27 mouse cellular contexts compared by ENCODE assay signal in the genomic region with DNA sequence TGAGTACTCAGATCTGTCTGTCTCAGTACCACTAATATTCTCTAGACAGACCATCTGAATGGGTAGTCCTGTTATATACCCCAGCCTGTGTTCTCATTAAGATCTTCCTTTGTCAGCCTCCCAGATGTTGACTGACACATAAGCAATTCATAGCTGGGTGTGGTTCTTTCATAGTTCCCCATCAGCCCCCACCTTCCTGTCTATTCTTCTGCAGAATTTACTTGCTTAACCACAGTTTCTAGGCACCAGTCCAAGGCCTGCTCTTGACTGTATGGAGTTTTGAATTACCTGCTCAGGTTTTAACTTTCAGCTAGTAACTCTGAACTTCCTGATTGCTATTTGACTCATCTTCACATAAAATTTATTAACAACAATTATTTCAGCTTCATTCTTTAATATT.
DNase-seq lines count a peak whose midpoint lies in the region; ATAC-seq lines count a peak whose summit lies in the region.
"Had no signal": no experiment of that assay in that cellular context is flagged by ENCODE, and none has a peak within 500 bp of the region (broad histone marks: within the 10 kb centered on the region; RNA-seq: fewer than 3 reads in every experiment).

No protein-coding gene starts in this region.

- H3K4me2 ChIP-seq in midbrain, embryonic 11.5 days, result no peak overlapping the region
- H3K4me2 ChIP-seq: heart, embryonic 13.5 days; hindbrain, embryonic 12.5 days; limb, embryonic 15.5 days; lung, embryonic 15.5 days; neural tube, embryonic 15.5 days; stomach, embryonic 15.5 days had no signal

- no peak overlapping the region for H3K9ac ChIP-seq in midbrain, embryonic 11.5 days (ENCODE audit: low read length)
- H3K9ac ChIP-seq: heart, embryonic 13.5 days; hindbrain, embryonic 12.5 days; limb, embryonic 15.5 days; liver, embryonic 14.5 days; lung, embryonic 15.5 days; neural tube, embryonic 15.5 days; stomach, embryonic 15.5 days had no signal

- no peaks in the 10 kb centered on the region for H3K27me3 ChIP-seq in midbrain, embryonic 11.5 days (ENCODE audit: control insufficient read depth, insufficient read depth, low read length)
- H3K27me3 ChIP-seq: heart, embryonic 13.5 days; hindbrain, embryonic 12.5 days; limb, embryonic 15.5 days; lung, embryonic 15.5 days; neural tube, embryonic 15.5 days; stomach, embryonic 15.5 days had no signal

- H3K36me3 ChIP-seq in midbrain, embryonic 11.5 days (ENCODE audit: control insufficient read depth, insufficient read depth, low read length), result no peaks in the 10 kb centered on the region
- H3K36me3 ChIP-seq: forebrain, embryonic 10.5 days; lung, embryonic 15.5 days; stomach, embryonic 15.5 days had no signal

- peak; percentile 41 for ATAC-seq in CD4-positive, CD25-positive, alpha-beta regulatory T cell, adult 4 months
- ATAC-seq in activated CD4-positive, CD25-positive, alpha-beta regulatory T cell, adult 4 months, result peak; percentile 81
- ATAC-seq in midbrain, embryonic 11.5 days (ENCODE audit: low FRiP score), result no peak
- ATAC-seq: forebrain, embryonic 16.5 days had no signal

- DNase-seq in lung, postnatal 36 days, result peak; percentile 44
- DNase-seq in lung, postnatal 14 days, result no peak
- peak; percentile 7 for DNase-seq in naive thymus-derived CD4-positive, alpha-beta T cell, adult 2 months (ENCODE audit: low read depth)
- no peak for DNase-seq in layer of hippocampus, adult 8-10 months (ENCODE audit: low spot score in 2 of 2)
- no peak for DNase-seq in spleen, adult 12 weeks (ENCODE audit: low spot score)
- no peak for DNase-seq in midbrain, embryonic 11.5 days (ENCODE audit: low spot score, missing footprints)
- DNase-seq: adrenal gland, postnatal 36 days; cerebellum, adult 9-10 months; gastrocnemius, postnatal 36 days; heart, adult 2 months; kidney, adult 18-20 months; right cerebral cortex, adult 18-20 months; right cerebral cortex, postnatal 4 days; thymus, postnatal 36 days had no signal

- no peak overlapping the region for H3K4me3 ChIP-seq in midbrain, embryonic 11.5 days (ENCODE audit: low read depth, low read length)
- H3K4me3 ChIP-seq: forebrain, embryonic 10.5 days; heart, adult 2 months; heart, embryonic 13.5 days; hindbrain, embryonic 12.5 days; limb, embryonic 15.5 days; lung, embryonic 15.5 days; neural tube, embryonic 15.5 days; stomach, embryonic 15.5 days had no signal

- H3K4me1 ChIP-seq in midbrain, embryonic 11.5 days (ENCODE audit: control insufficient read depth, insufficient read depth, low read length), result no peaks in the 10 kb centered on the region
- H3K4me1 ChIP-seq: forebrain, embryonic 10.5 days; heart, embryonic 13.5 days; hindbrain, embryonic 12.5 days; limb, embryonic 15.5 days; lung, embryonic 15.5 days; neural tube, embryonic 15.5 days; stomach, embryonic 15.5 days had no signal

- no peaks in the 10 kb centered on the region for H3K9me3 ChIP-seq in midbrain, embryonic 11.5 days (ENCODE audit: control insufficient read depth, low read length)
- H3K9me3 ChIP-seq: forebrain, embryonic 10.5 days; G1E; heart, embryonic 13.5 days; hindbrain, embryonic 12.5 days; limb, embryonic 15.5 days; lung, embryonic 15.5 days; neural tube, embryonic 15.5 days; stomach, embryonic 15.5 days had no signal

- no peak overlapping the region for H3K27ac ChIP-seq in midbrain, embryonic 11.5 days (ENCODE audit: low read depth, low read length)
- H3K27ac ChIP-seq: forebrain, embryonic 10.5 days; heart, adult 2 months; heart, embryonic 13.5 days; hindbrain, embryonic 12.5 days; kidney, postnatal 0 days; limb, embryonic 15.5 days; liver, embryonic 14.5 days; lung, embryonic 15.5 days; neural tube, embryonic 15.5 days; stomach, embryonic 15.5 days had no signal

Comparison
In these comparisons a context has a peak if more than half of its experiments do, and no peak if none do; other contexts are left out.
1. DNase-seq: peak in lung, postnatal 36 days (single experiment) and naive thymus-derived CD4-positive, alpha-beta T cell, adult 2 months (single experiment); none in lung, postnatal 14 days (single experiment), layer of hippocampus, adult 8-10 months (0 of 2), spleen, adult 12 weeks (single experiment) and midbrain, embryonic 11.5 days (single experiment).